Mouse (Mus musculus): ENCODE results near the gene Zkscan17. TPM values are rescaled to one million over a fixed set of nuclear protein-coding genes. Genes with fewer than 3 reads are reported as not detected.
"Not testable (repeated sequence)": the region's sequence is repeated elsewhere in the genome, so short reads cannot be mapped to it uniquely, and the experiment has no call there.

The Zkscan17 gene
- total RNA-seq (2015; ENCODE audit: low replicate concordance): 1.3 and 3.5 TPM in 2 replicates
- total RNA-seq (2017; ENCODE audit: low replicate concordance): 2.2 and 2.7 TPM in 2 replicates

GRCm38 (mm10) chr11:59526472-59527080 lies at the start of gene Zkscan17:
Zkscan17 (minus strand) TSS chr11:59526751.
- no peak for ATAC-seq (replicated peaks; ENCODE audit: low FRiP score, poor library complexity, severe bottlenecking)

- not testable (repeated sequence) for ATAC-seq (replicated peaks; ENCODE audit: low FRiP score, poor library complexity, severe bottlenecking)
Measured at GRCm38 (mm10) chr11:59576135-59576534, 49.6 kb upstream of the Zkscan17 start, which contains the start of gene Olfr222. Olfr222 (minus strand) TSS chr11:59576235.

GRCm38 (mm10) chr11:59575726-59576125 lies 49.2 kb upstream of the Zkscan17 start:
- no peak for ATAC-seq (replicated peaks; ENCODE audit: low FRiP score, poor library complexity, severe bottlenecking)

DNA sequence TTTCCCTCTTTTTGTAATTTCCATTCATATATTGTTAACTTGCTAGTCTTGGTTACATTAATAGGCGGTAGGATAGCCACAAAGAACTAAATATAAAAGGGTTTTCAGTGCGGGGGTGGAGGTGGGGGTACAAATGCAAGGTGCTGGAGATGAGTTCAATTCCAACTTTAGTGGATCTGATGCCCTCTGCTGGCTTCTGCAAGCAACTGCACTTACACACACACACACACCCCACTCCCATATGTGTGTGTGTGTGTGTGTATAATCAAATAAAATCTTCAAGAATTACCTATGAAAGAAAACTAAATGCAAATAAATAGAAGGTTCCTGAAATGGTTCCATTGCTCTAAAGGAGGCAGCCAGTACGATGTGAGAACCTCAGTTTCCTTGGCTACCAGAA lies 42.8 kb upstream of the Zkscan17 start:
- 0 out of 2 replicates have a peak, but pooled peaks have one; percentile 53 for ATAC-seq (replicated peaks; ENCODE audit: low FRiP score, poor library complexity, severe bottlenecking)

DNA sequence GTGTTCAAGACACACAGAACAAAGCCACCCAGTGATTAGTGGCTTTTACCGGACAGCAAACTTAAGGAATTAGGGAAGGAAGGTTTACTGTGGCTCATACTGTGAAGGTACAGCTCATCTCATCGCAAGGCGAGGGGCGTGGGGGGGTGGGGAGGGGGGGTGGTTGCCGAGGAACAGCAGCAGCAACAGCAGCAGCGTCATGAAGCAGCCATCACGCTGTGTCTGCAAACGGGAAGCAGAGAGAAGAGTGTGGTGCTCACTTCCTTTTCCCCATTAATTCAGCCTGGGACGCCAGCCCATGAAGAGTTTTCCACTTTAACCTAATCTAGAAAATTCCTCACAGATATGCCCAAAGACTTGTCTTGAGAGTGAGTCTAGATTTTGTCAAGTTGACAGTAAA lies 36.3 kb upstream of the Zkscan17 start:
- ATAC-seq (replicated peaks; ENCODE audit: low FRiP score, poor library complexity, severe bottlenecking): no peak

GRCm38 (mm10) chr11:59562336-59562735 lies 35.8 kb upstream of the Zkscan17 start:
- ATAC-seq (replicated peaks; ENCODE audit: low FRiP score, poor library complexity, severe bottlenecking): no peak

GRCm38 (mm10) chr11:59560906-59561305 lies 34.4 kb upstream of the Zkscan17 start:
- no peak for ATAC-seq (replicated peaks; ENCODE audit: low FRiP score, poor library complexity, severe bottlenecking)

DNA sequence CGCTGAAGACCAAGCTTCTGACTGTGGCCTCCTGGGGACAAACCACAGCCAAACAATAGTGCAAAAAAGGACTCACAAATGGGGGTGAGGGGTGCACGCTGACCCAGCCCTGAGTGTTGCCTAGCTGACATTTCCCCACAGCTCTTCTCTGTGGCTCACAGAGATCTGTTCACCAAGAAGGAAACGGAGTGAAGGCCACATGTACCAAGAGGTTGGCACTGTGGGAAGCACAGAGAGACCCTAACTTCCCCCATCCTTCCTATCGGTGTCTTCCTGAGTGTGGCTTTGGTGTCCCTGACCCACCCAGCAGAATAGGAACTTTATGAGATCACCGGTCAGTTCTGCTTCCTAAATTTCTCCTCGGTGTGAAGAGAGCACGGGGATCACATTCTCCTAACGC lies 28.0 kb upstream of the Zkscan17 start:
- no peak for ATAC-seq (replicated peaks; ENCODE audit: low FRiP score, poor library complexity, severe bottlenecking)

DNA sequence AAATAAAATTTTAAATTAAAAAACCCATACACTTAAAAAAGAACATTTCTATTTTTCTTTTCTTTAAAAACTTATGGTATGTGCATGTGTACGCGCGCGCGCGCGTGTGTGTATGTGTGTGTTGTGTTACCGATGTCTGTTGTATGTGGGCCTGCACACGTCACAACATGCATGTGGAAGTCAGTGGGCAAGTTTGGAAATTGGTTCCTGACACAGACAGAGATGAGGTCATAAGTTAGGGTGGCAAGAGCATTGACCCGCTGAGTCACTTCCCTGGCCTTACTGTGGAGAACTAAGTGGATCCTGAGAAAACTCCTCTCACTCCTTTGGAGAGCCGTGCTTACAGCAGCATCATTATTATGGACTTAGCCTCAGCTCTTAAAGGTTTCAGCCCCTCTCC lies 27.6 kb upstream of the Zkscan17 start:
- no peak for ATAC-seq (replicated peaks; ENCODE audit: low FRiP score, poor library complexity, severe bottlenecking)

- ATAC-seq (replicated peaks; ENCODE audit: low FRiP score, poor library complexity, severe bottlenecking): no peak
Measured at GRCm38 (mm10) chr11:59544005-59544404, 17.5 kb upstream of the Zkscan17 start.

DNA sequence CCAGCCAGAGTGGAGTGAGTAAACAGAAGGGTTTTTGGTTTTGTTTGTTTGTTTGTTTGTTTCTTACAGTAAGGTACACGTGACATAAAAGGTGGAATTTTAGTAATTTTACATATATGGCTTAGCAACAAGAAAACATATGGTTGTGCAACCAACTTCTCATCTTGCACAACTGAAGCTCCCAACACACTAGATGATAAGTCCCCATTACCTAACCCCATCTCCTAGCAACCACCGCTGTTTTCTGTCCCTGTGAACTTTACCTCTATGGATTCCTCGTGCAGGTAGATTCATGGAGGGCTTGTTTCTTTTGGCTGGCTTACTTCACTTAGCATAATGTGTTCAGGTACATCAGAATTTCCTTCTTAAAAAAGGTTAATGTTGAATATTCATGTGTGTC lies 16.8 kb upstream of the Zkscan17 start:
- no peak for ATAC-seq (replicated peaks; ENCODE audit: low FRiP score, poor library complexity, severe bottlenecking)

DNA sequence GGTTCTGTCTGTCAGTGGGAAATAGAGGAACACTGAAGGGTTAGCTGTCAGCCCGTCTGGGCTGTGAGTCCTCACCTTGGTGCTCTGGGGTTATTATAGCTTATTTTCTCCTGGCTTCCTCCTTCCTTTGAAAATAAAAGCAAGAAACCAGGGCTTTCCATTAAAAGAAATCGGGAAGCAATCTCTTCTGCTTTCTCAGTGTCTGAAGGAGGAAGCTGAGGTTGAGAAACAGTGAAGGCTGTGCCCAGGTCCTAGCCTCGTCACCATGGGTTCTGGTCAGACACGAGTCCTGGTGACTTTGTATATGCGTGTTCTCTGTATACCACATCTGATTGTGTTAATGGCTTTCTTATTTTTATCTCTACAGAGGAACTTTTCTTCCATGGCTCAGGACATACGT lies 15.9 kb upstream of the Zkscan17 start:
- no peak for ATAC-seq (replicated peaks; ENCODE audit: low FRiP score, poor library complexity, severe bottlenecking)

GRCm38 (mm10) chr11:59541324-59541723 lies 14.8 kb upstream of the Zkscan17 start, which contains the start of gene Nlrp3:
Nlrp3 (plus strand) TSS chr11:59541568.
- ATAC-seq (replicated peaks; ENCODE audit: low FRiP score, poor library complexity, severe bottlenecking): no peak

DNA sequence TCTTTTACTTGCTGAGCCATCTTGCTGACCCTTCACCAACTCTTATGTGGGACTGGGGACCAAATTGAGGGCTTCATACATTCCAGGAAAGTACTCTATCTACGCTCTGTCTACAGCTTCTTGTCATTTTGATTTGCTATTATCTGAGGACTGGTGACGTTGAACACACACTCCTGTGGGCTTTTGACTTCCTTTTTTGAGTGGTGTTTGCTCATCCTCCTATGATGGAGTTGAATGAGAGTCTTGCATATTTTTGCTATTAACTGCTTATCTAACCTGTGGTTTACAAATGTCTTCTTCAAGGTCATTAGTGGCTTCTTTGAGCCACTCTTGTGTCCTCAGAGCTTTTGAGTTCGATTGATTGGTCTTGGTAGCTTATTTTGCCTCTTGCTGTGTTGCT lies 13.6 kb upstream of the Zkscan17 start:
- no peak for ATAC-seq (replicated peaks; ENCODE audit: low FRiP score, poor library complexity, severe bottlenecking)

DNA sequence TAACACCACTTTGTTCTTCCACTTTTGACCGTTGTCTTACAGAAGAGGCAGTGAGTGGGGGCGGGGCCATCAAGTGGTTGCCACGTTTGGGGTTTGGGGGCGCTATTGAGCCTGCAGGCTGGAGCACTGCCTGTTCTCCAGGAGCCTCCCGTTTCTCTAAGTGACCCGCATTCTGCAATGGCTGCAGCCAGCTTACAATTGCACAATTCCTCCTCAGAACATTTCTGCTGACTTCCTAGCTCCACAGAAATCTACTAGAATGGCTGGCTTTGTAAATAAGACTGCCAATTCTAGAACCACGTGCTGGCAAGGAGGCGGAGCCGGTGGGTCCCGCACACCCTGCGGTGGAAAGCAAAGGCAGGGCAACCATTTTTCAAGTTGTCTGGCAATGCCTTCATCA lies 11.8 kb upstream of the Zkscan17 start:
- no peak for ATAC-seq (replicated peaks; ENCODE audit: low FRiP score, poor library complexity, severe bottlenecking)

GRCm38 (mm10) chr11:59537218-59538130 lies 10.9 kb upstream of the Zkscan17 start:
- ATAC-seq (replicated peaks; ENCODE audit: low FRiP score, poor library complexity, severe bottlenecking): no peak

- no peak for ATAC-seq (replicated peaks; ENCODE audit: low FRiP score, poor library complexity, severe bottlenecking)
Measured at GRCm38 (mm10) chr11:59531562-59531961, 5.0 kb upstream of the Zkscan17 start.

DNA sequence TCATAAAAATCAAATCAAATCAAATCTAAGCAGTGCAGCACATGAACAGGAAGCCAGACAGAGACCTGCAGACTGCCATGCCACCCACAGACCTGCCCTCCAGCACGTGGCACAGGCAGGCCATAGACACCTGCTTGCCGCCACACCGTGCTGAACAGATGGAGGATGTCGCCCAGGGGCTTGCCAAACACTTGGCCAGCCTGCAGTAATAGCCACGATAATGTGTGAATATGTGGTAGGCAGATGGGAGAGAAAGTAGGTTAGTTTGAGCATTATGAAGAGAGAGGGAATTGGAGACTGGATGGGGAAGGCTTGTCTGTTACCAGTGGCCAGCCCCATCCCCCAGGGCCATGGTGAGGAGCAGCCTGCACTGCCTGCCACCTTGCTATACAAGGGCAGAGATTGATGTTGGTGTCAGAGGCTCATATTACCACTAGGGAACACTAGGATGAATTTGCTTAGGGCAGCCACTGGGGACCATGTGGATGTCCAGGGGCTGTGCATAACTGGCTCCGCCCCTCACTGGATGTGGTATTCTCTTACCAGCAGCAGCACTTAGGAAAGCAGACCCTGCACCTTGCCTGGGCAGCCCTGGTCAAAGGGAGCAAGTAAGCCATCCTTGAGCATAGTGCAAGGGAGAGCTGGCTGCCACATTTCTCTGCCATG lies 4.5 kb upstream of the Zkscan17 start:
- no peak for ATAC-seq (replicated peaks; ENCODE audit: low FRiP score, poor library complexity, severe bottlenecking)

DNA sequence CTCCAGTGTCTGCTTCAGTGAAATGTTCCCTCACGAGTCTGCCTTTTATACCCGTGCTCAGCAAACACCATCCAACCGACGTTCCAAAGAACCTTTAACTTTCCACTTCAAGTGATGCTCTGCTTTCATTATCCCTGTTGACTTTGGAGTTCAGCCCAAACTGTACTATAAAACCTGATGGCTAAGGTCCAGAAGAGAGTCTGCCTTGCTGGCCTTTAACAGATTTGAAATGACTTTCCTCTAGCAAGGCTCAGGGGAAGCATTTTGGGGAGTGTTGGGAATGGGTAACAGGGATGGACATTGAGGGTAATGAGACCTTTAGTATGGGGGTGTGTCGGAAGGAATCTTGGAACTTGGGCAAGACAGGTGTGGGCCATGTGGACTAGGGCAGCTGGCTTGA lies 3.7 kb upstream of the Zkscan17 start:
- no peak for ATAC-seq (replicated peaks; ENCODE audit: low FRiP score, poor library complexity, severe bottlenecking)

DNA sequence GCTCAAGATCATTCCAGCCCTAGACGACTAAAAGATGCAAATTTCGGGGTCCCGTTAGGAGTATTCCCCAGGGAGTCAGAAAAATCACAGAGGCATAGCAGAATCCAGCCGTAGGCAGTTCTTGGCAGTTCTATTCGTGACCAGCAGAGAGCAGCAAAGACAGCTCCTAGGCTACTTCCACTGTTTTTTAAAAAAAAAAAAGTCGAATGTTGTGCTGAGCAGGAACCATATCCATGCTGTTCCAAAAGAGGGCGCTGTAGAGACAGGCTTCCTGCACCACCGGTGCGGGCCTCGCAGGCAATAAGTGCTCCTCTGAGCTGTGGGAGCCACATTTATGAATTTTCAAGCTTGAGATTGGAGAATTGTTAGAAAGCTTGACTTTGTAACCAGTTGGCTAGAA lies 1.3 kb downstream of the Zkscan17 start:
- ATAC-seq (replicated peaks; ENCODE audit: low FRiP score, poor library complexity, severe bottlenecking): 0 out of 2 replicates have a peak, but pooled peaks have one; percentile 27

Measured in erythroblast, adult 5-6 weeks (primary cell).